ENCODE assay signal across 11 mouse cellular contexts in the genomic region with DNA sequence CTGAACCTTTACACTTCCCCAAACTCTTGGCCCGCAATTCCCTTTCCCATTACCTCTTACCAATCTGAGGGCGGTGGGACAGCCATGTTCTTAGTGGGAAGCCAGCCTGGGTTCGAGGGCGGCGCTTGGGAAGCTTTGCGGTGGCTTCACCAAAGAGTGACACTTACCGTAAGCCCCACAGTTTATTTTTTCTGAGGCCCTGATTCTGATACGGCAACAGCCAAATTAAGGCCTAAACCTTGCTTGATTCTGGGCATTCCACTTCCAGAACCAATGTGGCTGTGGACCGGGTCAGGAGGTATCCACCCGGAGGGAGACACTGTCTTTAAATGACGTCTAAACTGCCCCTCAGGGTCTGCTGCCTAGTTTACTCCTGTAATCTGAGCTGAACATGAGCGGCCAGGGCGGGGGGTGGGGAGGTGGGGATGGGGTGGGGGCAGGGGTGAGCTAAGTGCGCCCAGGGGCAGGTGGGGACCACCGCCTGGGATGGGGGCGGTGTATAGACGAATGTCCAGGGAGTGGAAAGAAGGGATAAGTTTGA. TPM values are rescaled to one million over a fixed set of nuclear protein-coding genes. Genes with fewer than 3 reads are reported as not detected.
DNase-seq lines count a peak whose midpoint lies in the region; ATAC-seq and TF ChIP-seq lines count a peak whose summit lies in the region.
"Had no signal": no experiment of that assay in that cellular context is flagged by ENCODE, and none has a peak within 500 bp of the region (broad histone marks: within the 10 kb centered on the region; RNA-seq: fewer than 3 reads in every experiment).

No protein-coding gene starts in this region.

- peaks cover 63% of the 10 kb centered on the region for H3K27me3 ChIP-seq in hindbrain, embryonic 14.5 days (ENCODE audit: control insufficient read depth, insufficient read depth, low read length)
- H3K27me3 ChIP-seq in myocyte (ENCODE audit: control insufficient read depth, insufficient read depth, insufficient read length): peaks cover 36% of the 10 kb centered on the region
- H3K27me3 ChIP-seq in thymus, adult 2 months (ENCODE audit: control insufficient read depth, insufficient read depth, low read length): peaks cover 26% of the 10 kb centered on the region

- H3K4me3 ChIP-seq in hindbrain, embryonic 14.5 days (replicated peaks; ENCODE audit: low read length): peak overlapping the region; percentile 51
- H3K4me3 ChIP-seq in myocyte: peak overlapping the region; percentile 26
- no peak overlapping the region for H3K4me3 ChIP-seq in thymus, adult 2 months (ENCODE audit: control insufficient read depth, insufficient read depth, low read length)

- no peak for TF ChIP-seq POLR2A in myocyte (IDR thresholded peaks at IDR 0.05; ENCODE audit: insufficient read length, low read depth)
- TF ChIP-seq POLR2A in thymus, adult 2 months (IDR thresholded peaks at IDR 0.05; ENCODE audit: control insufficient read depth, extremely low read depth, insufficient read depth, low read length, poor library complexity): no peak

- H3K27ac ChIP-seq in hindbrain, embryonic 14.5 days: peak overlapping the region; percentile 82
- H3K27ac ChIP-seq in thymus, adult 2 months (ENCODE audit: control insufficient read depth, insufficient read depth, low read length): no peak overlapping the region
- H3K27ac ChIP-seq: limb, embryonic 15.5 days had no signal

- no peaks in the 10 kb centered on the region for H3K36me3 ChIP-seq in hindbrain, embryonic 14.5 days (replicated peaks; ENCODE audit: control insufficient read depth, insufficient read depth)
- H3K36me3 ChIP-seq in myocyte (ENCODE audit: control insufficient read depth, insufficient read depth): no peaks in the 10 kb centered on the region
- H3K36me3 ChIP-seq in thymus, adult 2 months (ENCODE audit: control insufficient read depth, insufficient read depth, low read length): no peaks in the 10 kb centered on the region
- H3K36me3 ChIP-seq: limb, embryonic 15.5 days had no signal

- H3K4me1 ChIP-seq in hindbrain, embryonic 14.5 days (replicated peaks; ENCODE audit: control insufficient read depth, insufficient read depth, low read length): peaks cover 6% of the 10 kb centered on the region; the same call in 1 of the 2 replicates
- no peaks in the 10 kb centered on the region for H3K4me1 ChIP-seq in thymus, adult 2 months (replicated peaks; ENCODE audit: control insufficient read depth, insufficient read depth, low read length)

- ATAC-seq in cerebellum, adult (ENCODE audit: insufficient number of reproducible peaks, low FRiP score, low TSS enrichment): no peak
- ATAC-seq in hindbrain, embryonic 14.5 days (ENCODE audit: low FRiP score): peak; percentile 28; the same call in 1 of the 2 replicates

- no peak for TF ChIP-seq CTCF in thymus, adult 2 months (IDR thresholded peaks at IDR 0.05; ENCODE audit: borderline replicate concordance, control insufficient read depth, extremely low read depth, insufficient read depth, low read length, poor library complexity)

- peak; percentile 45 to 61 for DNase-seq in cerebellum, adult 18-20 months
- DNase-seq in embryo, embryonic 11 days: peak; percentile 48
- DNase-seq in hindbrain, embryonic 14.5 days (ENCODE audit: low spot score): no peak
- DNase-seq in Muller cell, postnatal 12 days (ENCODE audit: inconsistent ontology term): no peak
- no peak for DNase-seq in thymus, adult 2 months
- DNase-seq in liver: no peak
- DNase-seq: gastrocnemius, postnatal 36 days; kidney, adult 9 months had no signal

- peaks cover 7% of the 10 kb centered on the region for H3K79me2 ChIP-seq in myocyte (ENCODE audit: control insufficient read depth, insufficient read depth)

- peak overlapping the region; percentile 55 for H3K4me2 ChIP-seq in hindbrain, embryonic 14.5 days (replicated peaks)
- no peak overlapping the region for H3K4me2 ChIP-seq in myocyte (ENCODE audit: low read depth)

- H3K9me3 ChIP-seq in hindbrain, embryonic 14.5 days (ENCODE audit: control insufficient read depth, low read length): no peaks in the 10 kb centered on the region
- H3K9me3 ChIP-seq: limb, embryonic 15.5 days had no signal

- H3K9ac ChIP-seq in hindbrain, embryonic 14.5 days: peak overlapping the region; percentile 52
- H3K9ac ChIP-seq: limb, embryonic 15.5 days had no signal

- WGBS in hindbrain, embryonic 14.5 days: 5% methylated on average over 17 of the region's 17 CpGs
- 10% methylated on average over 17 of the region's 17 CpGs for whole genome bisulfite sequencing in thymus, adult 2 months

- H3ac ChIP-seq in myocyte (ENCODE audit: control insufficient read depth, insufficient read length): no peak overlapping the region

TF ChIP-seq in myocyte, 11 proteins besides CTCF, POLR2A, EP300 and RAD21:
- no peak for TF ChIP-seq CEBPB (IDR thresholded peaks at IDR 0.05; ENCODE audit: insufficient read depth, poor library complexity, severe bottlenecking)
- no peak for TF ChIP-seq MYOG (IDR thresholded peaks at IDR 0.05; ENCODE audit: control insufficient read depth in 1 of 3, insufficient read depth in 1 of 3, insufficient read length in 2 of 3, low read depth in 2 of 3)
- TF ChIP-seq REST (IDR thresholded peaks at IDR 0.05; ENCODE audit: insufficient read depth, insufficient read length): no peak
- TF ChIP-seq POLR2AphosphoS2 (IDR thresholded peaks at IDR 0.05; ENCODE audit: insufficient read length, low read depth): no peak
- no peak for TF ChIP-seq USF1 (IDR thresholded peaks at IDR 0.05; ENCODE audit: low read depth)
- TF ChIP-seq MAX (IDR thresholded peaks at IDR 0.05; ENCODE audit: low read depth): no peak
- TF ChIP-seq E2F4 (IDR thresholded peaks at IDR 0.05; ENCODE audit: insufficient read depth): no peak
- TF ChIP-seq MYOD1 (IDR thresholded peaks at IDR 0.05; ENCODE audit: control insufficient read depth in 1 of 3, insufficient read length in 2 of 3, low read depth in 2 of 3): no peak
- TF ChIP-seq TCF3 (IDR thresholded peaks at IDR 0.05; ENCODE audit: insufficient read length, low read depth): no peak
- no peak for TF ChIP-seq SRF (IDR thresholded peaks at IDR 0.05; ENCODE audit: control insufficient read depth, insufficient read length, low read depth)
- no peak for TF ChIP-seq TCF12 (IDR thresholded peaks at IDR 0.05; ENCODE audit: insufficient read depth, poor library complexity, severe bottlenecking)

RNA-seq across cellular contexts. Expression of a gene that starts 2.0 kb away (rescaled TPM):
- 10.6 and 11.4 TPM in 2 replicates for polyA plus RNA-seq in hindbrain, embryonic 14.5 days (2014; fragmentation: Nextera tagmentation; extraction: Ambion mirVana)
- polyA plus RNA-seq in myocyte (2012; fragmentation: generic; extraction: Trizol): 0.88 TPM
- polyA plus RNA-seq in thymus, adult 2 months (2012; rRNA removed): not detected in 2 replicates

RNA-seq across cellular contexts. Expression of a gene that starts 7.8 kb away (rescaled TPM):
- polyA plus RNA-seq in hindbrain, embryonic 14.5 days (2014; fragmentation: Nextera tagmentation; extraction: Ambion mirVana): 11.6 and 14.0 TPM in 2 replicates
- polyA plus RNA-seq in myocyte (2012; fragmentation: generic; extraction: Trizol): 0.42 TPM
- polyA plus RNA-seq in thymus, adult 2 months (2012; rRNA removed): not detected in 2 replicates

RNA-seq across cellular contexts. Expression of a gene that starts 17.1 kb away (rescaled TPM):
- polyA plus RNA-seq in hindbrain, embryonic 14.5 days (2014; fragmentation: Nextera tagmentation; extraction: Ambion mirVana): 0.31 and 0.95 TPM in 2 replicates
- polyA plus RNA-seq in myocyte (2012; fragmentation: generic; extraction: Trizol): not detected
- polyA plus RNA-seq in thymus, adult 2 months (2012; rRNA removed): not detected in 2 replicates
- polyA plus RNA-seq: limb, embryonic 15.5 days had no signal

RNA-seq across cellular contexts. Expression of a gene that starts 22.4 kb away (rescaled TPM):
- polyA plus RNA-seq in hindbrain, embryonic 14.5 days (2014; fragmentation: Nextera tagmentation; extraction: Ambion mirVana): 0.50 and 1.2 TPM in 2 replicates
- polyA plus RNA-seq in myocyte (2012; fragmentation: generic; extraction: Trizol): not detected
- polyA plus RNA-seq in thymus, adult 2 months (2012; rRNA removed): not detected in 2 replicates

Comparison
In these comparisons a context has a peak if more than half of its experiments do, and no peak if none do; other contexts are left out.
1. DNase-seq: peak in cerebellum, adult 18-20 months (2 of 2) and embryo, embryonic 11 days (single experiment); none in hindbrain, embryonic 14.5 days (single experiment), Muller cell, postnatal 12 days (single experiment), thymus, adult 2 months (single experiment) and liver (single experiment).